Mouse (Mus musculus) kidney, adult 2 months (tissue): ENCODE measurements around the gene Strap. TPM values are rescaled to one million over a fixed set of nuclear protein-coding genes. Genes with fewer than 3 reads are reported as not detected.
A peak's percentile ranks its signal among the peaks of the same experiment; 100 is the strongest.

ENCODE experiments used
- DNase-seq: peaks from one replicate; pipeline ENCODE4 v3.0.0; 2021
- H3K27ac ChIP-seq: fragments of 200-500 bp; 2 replicates; pipeline ENCODE4 v1.5.1; 2012; ENCODE audit warnings: low read depth, low read length, control low read depth, inconsistent platforms; ENCODE audit not compliant: insufficient read depth
- H3K27me3 ChIP-seq: fragments of 200-500 bp; replicated peaks from 2 replicates; pipeline ENCODE4 v1.6.1; 2012; ENCODE audit warnings: mild to moderate bottlenecking, moderate library complexity, low read length, inconsistent platforms; ENCODE audit not compliant: control insufficient read depth, insufficient read depth
- H3K36me3 ChIP-seq: fragments of 200-500 bp; 2 replicates; pipeline ENCODE4 v1.6.1; 2012; ENCODE audit warnings: mild to moderate bottlenecking, moderate library complexity, low read length, inconsistent platforms; ENCODE audit not compliant: control insufficient read depth, insufficient read depth
- H3K4me1 ChIP-seq: fragments of 200-500 bp; 2 replicates; pipeline ENCODE4 v1.6.1; 2011; ENCODE audit warnings: low read length; ENCODE audit not compliant: control insufficient read depth, insufficient read depth
- H3K4me3 ChIP-seq: fragments of 200-500 bp; 2 replicates; pipeline ENCODE4 v1.5.1; 2011; ENCODE audit warnings: mild to moderate bottlenecking, low read depth, low read length, control low read depth; ENCODE audit not compliant: insufficient read depth
- CTCF ChIP-seq: fragments of 200-500 bp; conservative IDR thresholded peaks from 2 replicates; pipeline ENCODE4 v1.5.1; 2011; ENCODE audit warnings: low read depth, mild to moderate bottlenecking, control low read depth, low read length, moderate library complexity, mixed read lengths; ENCODE audit not compliant: insufficient read depth, insufficient read length
- POLR2A ChIP-seq: fragments of 200-500 bp; IDR thresholded peaks from one replicate; pipeline ENCODE4 v1.6.1; 2011; ENCODE audit warnings: low read depth, low read length, control low read depth
- WGBS: fragments of 180-500 bp; shearing (Covaris S2); methylation state at CpG from one replicate; pipeline ENCODE4 v1.1.7; 2018; 5-methylcytosine and 5-hydroxymethylcytosine counted together
- polyA plus RNA-seq: library from polyadenylated mRNA; depleted of rRNA; stranded (reverse); fragments of >200 nt; gene quantifications from 2 replicates; pipeline ENCODE4 v1.2.3, GENCODE M21; 2012

Strap gene
- polyA plus RNA-seq, 1 experiment, result 29.7 TPM

DNA sequence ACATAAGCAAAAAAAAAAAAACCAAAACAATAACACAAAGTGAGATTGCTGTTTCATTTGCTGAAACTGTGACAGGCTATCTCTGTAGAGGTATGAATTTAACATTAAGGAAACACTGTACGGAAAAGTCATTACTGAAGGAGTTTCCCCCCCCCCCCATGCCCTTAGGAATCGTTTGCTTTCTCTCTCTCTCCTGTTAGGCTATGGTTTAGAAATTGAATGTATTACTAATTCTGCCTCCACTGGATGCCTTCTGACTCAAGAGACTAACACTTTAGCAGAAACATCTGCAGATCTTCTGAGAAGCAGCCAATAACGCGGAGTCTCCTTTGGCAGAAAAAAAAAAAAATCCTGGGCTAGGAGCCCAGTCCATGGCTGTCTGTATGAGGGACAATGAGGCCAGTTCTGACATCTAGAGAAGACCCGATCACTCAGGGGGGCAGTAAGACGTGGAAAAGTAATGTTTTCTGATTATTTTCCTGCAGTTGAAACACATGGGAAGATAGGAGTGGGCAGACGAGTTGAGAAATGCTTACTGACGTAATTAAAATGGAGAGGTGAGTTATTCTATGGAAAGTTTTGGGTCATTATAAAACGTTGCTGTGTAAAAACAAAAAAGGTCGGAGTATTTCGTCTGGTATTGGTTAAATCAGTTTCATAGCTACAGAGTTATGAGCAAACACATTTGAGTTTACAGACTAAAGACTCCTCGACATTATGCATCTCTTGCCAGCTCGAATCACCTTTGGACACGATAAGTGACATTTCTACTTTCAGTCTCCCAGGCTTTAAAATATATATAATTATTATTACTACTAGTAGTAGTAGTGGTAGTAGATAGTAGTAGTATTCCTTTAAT is 24.5 kb upstream of the Strap start:
- DNase-seq, result no peak
- H3K4me1 ChIP-seq, result no peaks in the 10 kb centered on the region
- H3K4me3 ChIP-seq, result no peak overlapping the region
- no peak overlapping the region for H3K27ac ChIP-seq
- TF ChIP-seq CTCF, result no peak
- TF ChIP-seq POLR2A, result no peak
- H3K36me3 ChIP-seq, result no peaks in the 10 kb centered on the region
- WGBS, result 73% methylated on average over 14 of the region's 14 CpGs
- H3K27me3 ChIP-seq, result no peaks in the 10 kb centered on the region

DNA sequence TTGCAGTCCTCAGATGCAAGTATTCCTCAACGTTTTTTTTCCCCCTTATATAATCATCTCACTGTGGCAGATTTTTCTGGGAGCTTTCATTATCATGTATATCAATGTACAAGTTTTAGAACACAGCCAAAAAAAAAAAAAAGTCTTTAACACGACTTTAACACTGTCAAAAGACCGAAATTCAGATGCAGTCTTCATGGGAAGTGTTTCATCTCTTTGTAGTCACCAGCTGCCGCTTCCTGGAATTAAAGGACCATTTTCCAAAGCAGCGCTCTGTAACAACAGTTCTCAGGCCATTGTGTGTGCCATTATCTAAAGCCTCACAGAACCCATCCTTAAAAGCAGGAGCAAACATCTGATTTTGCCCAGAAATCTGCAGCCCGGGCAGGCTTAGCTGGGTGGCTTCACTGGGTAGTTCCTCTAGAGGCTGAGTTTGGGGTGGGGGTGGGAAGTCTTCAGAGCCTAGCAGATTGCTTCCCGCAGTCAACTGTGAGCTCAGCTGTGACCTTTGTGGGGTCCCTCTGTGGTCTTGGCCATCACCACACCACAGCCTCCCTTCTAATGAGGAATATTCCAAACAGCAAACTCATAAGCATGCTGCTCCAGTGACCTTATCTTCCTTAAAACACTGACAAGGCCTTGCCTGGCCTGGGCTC is 22.1 kb upstream of the Strap start:
- no peaks in the 10 kb centered on the region for H3K27me3 ChIP-seq
- TF ChIP-seq CTCF, result no peak
- no peak for TF ChIP-seq POLR2A
- no peaks in the 10 kb centered on the region for H3K36me3 ChIP-seq
- no peak overlapping the region for H3K27ac ChIP-seq
- no peaks in the 10 kb centered on the region for H3K4me1 ChIP-seq
- H3K4me3 ChIP-seq, result no peak overlapping the region
- WGBS, result 75% methylated on average over 7 of the region's 7 CpGs
- no peak for DNase-seq

- DNase-seq, result no peak
- H3K4me3 ChIP-seq, result no peak overlapping the region
- no peak overlapping the region for H3K27ac ChIP-seq
- H3K27me3 ChIP-seq, result no peaks in the 10 kb centered on the region
- WGBS, result 95% methylated on average over 3 of the region's 3 CpGs
- H3K36me3 ChIP-seq, result no peaks in the 10 kb centered on the region
- TF ChIP-seq CTCF (no peak), POLR2A (no peak)
- H3K4me1 ChIP-seq, result no peaks in the 10 kb centered on the region
These were observed 21.6 kb upstream of the Strap start for GRCm38 (mm10) chr6:137713310-137713664.

- no peak for DNase-seq
- TF ChIP-seq POLR2A (no peak), CTCF (no peak)
- H3K36me3 ChIP-seq, result no peaks in the 10 kb centered on the region
- H3K27ac ChIP-seq, result no peak overlapping the region
- no peaks in the 10 kb centered on the region for H3K27me3 ChIP-seq
- no peaks in the 10 kb centered on the region for H3K4me1 ChIP-seq
- 68% methylated on average over 5 of the region's 5 CpGs for WGBS
- no peak overlapping the region for H3K4me3 ChIP-seq
These were observed 18.1 kb upstream of the Strap start for GRCm38 (mm10) chr6:137716802-137717201.

GRCm38 (mm10) chr6:137722220-137722931 is 12.5 kb upstream of the Strap start:
- TF ChIP-seq POLR2A (no peak), CTCF (no peak)
- Histone ChIP-seq H3K27ac (no peak overlapping the region), H3K36me3 (no peaks in the 10 kb centered on the region), H3K4me1 (no peaks in the 10 kb centered on the region), H3K4me3 (no peak overlapping the region), H3K27me3 (no peaks in the 10 kb centered on the region)
- 87% methylated on average over 15 of the region's 15 CpGs for WGBS
- no peak for DNase-seq

DNA sequence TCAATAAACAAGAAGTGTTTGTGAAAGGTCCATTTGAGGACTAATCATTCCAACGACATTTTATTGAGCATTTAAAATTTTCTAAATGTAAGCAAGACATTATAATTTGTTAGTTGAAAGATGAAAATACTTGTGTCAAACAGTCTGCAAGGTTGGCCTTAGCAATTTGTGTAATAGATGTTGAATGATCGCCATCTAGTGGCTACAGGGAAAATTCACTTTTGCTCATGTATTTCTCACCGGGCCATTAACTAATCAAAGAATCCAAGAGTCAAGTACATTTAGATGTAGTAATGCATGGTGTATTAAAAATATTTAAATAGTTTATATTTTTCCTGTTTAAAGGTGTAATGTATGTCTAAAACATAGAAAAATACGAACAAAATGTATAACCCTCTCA is 11.0 kb upstream of the Strap start:
- Histone ChIP-seq H3K27me3 (no peaks in the 10 kb centered on the region), H3K4me1 (no peaks in the 10 kb centered on the region), H3K36me3 (no peaks in the 10 kb centered on the region), H3K27ac (no peak overlapping the region), H3K4me3 (no peak overlapping the region)
- peak; percentile 68 for DNase-seq
- TF ChIP-seq POLR2A (no peak), CTCF (peak; percentile 29; the same call in 1 of the 2 replicates)
- WGBS, result 3% methylated on average over 4 of the region's 4 CpGs

- Histone ChIP-seq H3K27ac (0 out of 2 replicates have a peak overlapping the region, but pooled peaks have one; percentile 14), H3K4me1 (peaks cover 10% of the 10 kb centered on the region), H3K36me3 (no peaks in the 10 kb centered on the region), H3K4me3 (peak overlapping the region; percentile 85), H3K27me3 (no peaks in the 10 kb centered on the region)
- WGBS, result 8% methylated on average over 7 of the region's 7 CpGs
- no peak for TF ChIP-seq CTCF
- no peak for TF ChIP-seq POLR2A
- peak; percentile 14 for DNase-seq
These were observed 425 bp upstream of the Strap start for GRCm38 (mm10) chr6:137734460-137734845.
